Mouse (Mus musculus) megakaryocyte, embryonic 14.5 days (primary cell): ENCODE data around the gene Ddx11. TPM values are rescaled to one million over a fixed set of nuclear protein-coding genes. Genes with fewer than 3 reads are reported as not detected.
"Not testable (repeated sequence)": the region's sequence is repeated elsewhere in the genome, so short reads cannot be mapped to it uniquely, and the experiment has no call there.

Experiments used
- H3K27me3 ChIP-seq: replicated peaks from 2 replicates; pipeline ENCODE3; 2012; ENCODE audit warnings: inconsistent platforms
- H3K36me3 ChIP-seq: replicated peaks from 2 replicates; pipeline ENCODE3; 2012; ENCODE audit warnings: low read length, inconsistent platforms, mixed read lengths
- H3K4me1 ChIP-seq: 2 replicates; pipeline ENCODE4 v1.6.1; 2012; ENCODE audit warnings: inconsistent platforms
- H3K4me3 ChIP-seq: replicated peaks from 2 replicates; pipeline ENCODE3; 2012; ENCODE audit warnings: moderate library complexity, mild to moderate bottlenecking, inconsistent platforms
- H3K9me3 ChIP-seq: 2 replicates; pipeline ENCODE4 v1.6.1; 2012; ENCODE audit warnings: inconsistent platforms
- FLI1 ChIP-seq: IDR thresholded peaks from 2 replicates; pipeline ENCODE4 v1.6.1; 2012; ENCODE audit warnings: low read length, inconsistent platforms, mixed read lengths
- GATA1 ChIP-seq: IDR thresholded peaks from 3 replicates; pipeline ENCODE4 v1.6.1; 2012; ENCODE audit warnings: mixed read lengths, low read length, inconsistent platforms, borderline replicate concordance
- polyA plus RNA-seq: library from polyadenylated mRNA; stranded (reverse); fragments of >175 nt; gene quantifications from 2 replicates; pipeline ENCODE4 v1.2.3, GENCODE M21; 2012; ENCODE audit warnings: low replicate concordance; ENCODE audit not compliant: insufficient read depth

Gene Ddx11
- polyA plus RNA-seq, 1 experiment, result 3.1 TPM

DNA sequence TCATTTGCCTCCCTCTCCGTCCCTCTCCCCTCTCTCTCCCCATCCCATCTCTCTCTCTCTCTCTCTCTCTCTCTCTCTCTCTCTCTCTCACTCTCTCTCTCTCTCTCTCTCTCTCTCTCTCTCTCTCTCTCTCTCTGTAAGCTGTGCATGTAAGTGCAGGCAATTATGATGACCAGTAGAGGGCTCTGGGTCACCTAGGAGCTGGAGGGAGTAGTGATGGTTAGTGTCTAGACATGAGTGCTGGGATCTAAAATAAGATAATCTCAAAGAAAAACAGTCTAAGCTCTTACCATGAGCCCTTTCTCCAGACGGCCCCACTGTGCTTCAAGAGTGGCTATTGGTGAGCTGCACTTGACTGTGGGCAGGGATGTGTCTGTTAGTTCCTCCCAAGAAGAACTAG, 31.6 kb downstream of the Ddx11 start:
- Histone ChIP-seq H3K9me3 (peaks cover 13% of the 10 kb centered on the region), H3K27me3 (no peaks in the 10 kb centered on the region), H3K4me3 (no peak overlapping the region), H3K4me1 (no peaks in the 10 kb centered on the region), H3K36me3 (peaks cover 25% of the 10 kb centered on the region)
- no peak for TF ChIP-seq FLI1

DNA sequence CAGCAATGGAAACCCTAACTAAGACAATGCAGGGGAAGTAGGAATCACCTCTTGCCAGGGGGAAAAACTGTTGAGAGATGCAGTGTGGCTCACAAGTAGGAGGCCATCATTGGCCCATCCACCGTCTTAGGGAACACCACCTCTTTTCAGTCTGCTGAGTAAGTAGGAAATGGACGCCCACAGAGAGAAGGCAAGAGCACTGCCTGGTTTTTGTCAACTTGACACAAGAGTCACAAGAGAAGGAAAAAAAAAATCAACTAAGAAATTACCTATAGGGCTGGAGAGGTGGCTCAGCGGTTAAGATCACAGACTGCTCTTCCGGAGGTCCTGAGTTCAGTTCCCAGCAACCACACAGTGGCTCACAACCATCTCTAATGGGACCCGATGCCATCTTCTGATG, 35.0 kb downstream of the Ddx11 start:
- no peaks in the 10 kb centered on the region for H3K4me1 ChIP-seq
- no peaks in the 10 kb centered on the region for H3K36me3 ChIP-seq
- H3K4me3 ChIP-seq, result no peak overlapping the region
- no peaks in the 10 kb centered on the region for H3K27me3 ChIP-seq
- peaks cover 30% of the 10 kb centered on the region for H3K9me3 ChIP-seq
- TF ChIP-seq FLI1 (no peak), GATA1 (no peak)

DNA sequence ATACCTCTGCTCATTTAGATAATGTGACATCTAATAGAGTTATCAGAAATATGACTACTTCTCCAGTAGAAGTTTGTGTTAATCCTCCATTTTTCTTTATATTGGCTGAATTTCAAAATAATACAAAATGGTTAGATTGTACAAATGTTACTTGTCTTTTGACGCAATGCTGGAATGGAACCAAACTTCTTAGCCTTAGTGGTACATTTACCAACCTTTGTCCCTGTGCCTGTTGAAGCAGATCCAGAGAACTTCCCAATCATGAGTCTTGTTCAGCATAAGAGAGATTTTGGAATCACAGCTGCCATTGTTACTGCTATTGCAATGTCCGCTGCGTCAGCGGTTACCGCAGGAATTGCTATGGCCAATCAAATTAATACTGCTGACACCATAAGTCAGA, 43.8 kb downstream of the Ddx11 start:
- not testable (repeated sequence) for H3K4me3 ChIP-seq, H3K27me3 ChIP-seq, H3K4me1 ChIP-seq, H3K36me3 ChIP-seq
- peaks cover 33% of the 10 kb centered on the region for H3K9me3 ChIP-seq

DNA sequence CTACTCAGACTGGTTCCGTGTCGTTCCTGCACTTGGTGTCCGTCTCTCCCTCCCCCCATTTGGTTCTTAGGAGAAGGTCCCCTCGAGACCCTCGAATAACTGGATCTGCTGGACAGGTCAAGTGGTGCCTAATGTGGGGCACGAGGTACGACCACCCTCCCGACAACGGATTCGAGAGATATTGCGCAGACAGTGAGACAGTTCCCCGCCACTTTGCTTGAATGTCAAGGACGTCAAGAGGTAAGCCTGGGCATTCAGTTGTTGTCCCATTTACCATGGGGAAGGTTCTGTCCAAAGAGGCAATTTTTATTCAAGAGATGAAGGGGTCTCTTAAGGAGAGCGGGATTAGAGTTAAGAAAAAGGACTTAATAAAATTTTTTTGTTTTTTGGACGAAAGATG, 47.7 kb downstream of the Ddx11 start:
- not testable (repeated sequence) for H3K4me3 ChIP-seq, H3K36me3 ChIP-seq, H3K27me3 ChIP-seq, H3K4me1 ChIP-seq
- peaks cover 29% of the 10 kb centered on the region for H3K9me3 ChIP-seq

DNA sequence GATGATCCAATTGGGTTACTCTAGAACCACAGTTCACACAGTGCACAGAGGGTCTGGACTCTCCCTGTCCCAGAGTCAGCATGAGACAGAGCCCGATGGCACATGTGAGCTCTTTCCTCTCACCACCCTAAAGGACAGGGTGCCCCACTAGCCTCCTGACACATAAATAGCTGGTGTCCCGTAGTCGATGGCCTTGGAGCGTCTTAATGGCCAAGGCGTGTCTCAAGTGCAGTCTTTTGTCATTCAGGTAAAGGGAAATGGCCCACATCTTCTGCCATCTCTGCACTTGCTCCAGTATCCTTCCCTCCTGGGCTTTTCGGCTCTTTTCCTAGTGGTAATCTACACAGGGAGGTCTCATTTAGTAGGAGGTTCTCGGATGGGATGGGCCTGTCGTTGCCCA, 67.3 kb downstream of the Ddx11 start:
- Histone ChIP-seq H3K36me3 (no peaks in the 10 kb centered on the region), H3K27me3 (peaks cover 4% of the 10 kb centered on the region), H3K4me1 (no peaks in the 10 kb centered on the region), H3K4me3 (no peak overlapping the region), H3K9me3 (peaks cover 33% of the 10 kb centered on the region)
- no peak for TF ChIP-seq FLI1
- no peak for TF ChIP-seq GATA1

DNA sequence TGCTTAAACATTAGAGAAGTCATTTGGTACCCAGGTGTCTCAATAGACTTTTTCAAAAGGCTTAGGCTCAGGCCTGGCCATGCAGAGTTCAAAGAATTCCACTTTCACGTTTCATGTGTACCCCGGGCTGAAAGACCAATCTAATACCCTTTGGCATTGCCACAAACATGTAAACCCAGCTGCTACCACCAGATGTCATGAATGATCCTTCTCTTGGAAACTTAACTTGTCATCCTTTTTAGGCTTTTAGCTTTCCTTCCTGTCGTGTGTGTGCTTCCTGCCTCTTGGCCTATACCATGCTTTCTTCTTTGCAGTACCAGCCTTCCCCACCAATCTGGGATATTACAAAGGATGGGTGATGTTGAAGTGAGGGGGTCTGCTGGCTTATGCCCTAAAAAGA, 73.7 kb downstream of the Ddx11 start:
- Histone ChIP-seq H3K36me3 (no peaks in the 10 kb centered on the region), H3K27me3 (peaks cover 5% of the 10 kb centered on the region), H3K9me3 (no peaks in the 10 kb centered on the region), H3K4me1 (no peaks in the 10 kb centered on the region), H3K4me3 (no peak overlapping the region)
- TF ChIP-seq GATA1 (no peak), FLI1 (no peak)

Other genes with a start within 250 kb of the Ddx11 start
- 83.9 and 184 TPM in 2 replicates for gene Ralbp1, start 237.7 kb upstream of the Ddx11 start, polyA plus RNA-seq
- 1.9 and 3.3 TPM in 2 replicates for gene Twsg1, start 172.3 kb upstream of the Ddx11 start, polyA plus RNA-seq
- 0.29 and 5.9 TPM in 2 replicates for gene Ankrd12, start 46.4 kb upstream of the Ddx11 start, polyA plus RNA-seq
- 7.8 and 88.7 TPM in 2 replicates for gene Ndufv2, start 22.0 kb upstream of the Ddx11 start, polyA plus RNA-seq
- 19.3 and 64.7 TPM in 2 replicates for gene Washc1, start 12.0 kb upstream of the Ddx11 start, polyA plus RNA-seq